Mouse (Mus musculus) MEL (cell line): Measurements from ENCODE around the gene Zbtb20. TPM values are rescaled to one million over a fixed set of nuclear protein-coding genes. Genes with fewer than 3 reads are reported as not detected.

Source experiments
- DNase-seq: peaks from one replicate; pipeline ENCODE4 v3.0.0; 2011; ENCODE audit warnings: low read depth, low spot score
- H3K27ac ChIP-seq: 2 replicates; pipeline ENCODE4 v1.5.1; 2012; ENCODE audit warnings: low read depth, mild to moderate bottlenecking, control low read depth, low read length, moderate library complexity; ENCODE audit not compliant: control insufficient read depth
- H3K27me3 ChIP-seq, 2 experiments: fragments of 150-350 bp in 1 of 2; sonication (generic) in 1 of 2; 2 replicates each; pipeline ENCODE4 v1.6.1; 2012; ENCODE audit warnings: low read length in 2 of 2, mild to moderate bottlenecking in 2 of 2, improper control_type of control experiment in 1 of 2, moderate library complexity in 1 of 2; ENCODE audit not compliant: insufficient read depth in 2 of 2, control insufficient read depth in 1 of 2
- H3K36me3 ChIP-seq, 2 experiments: 2 replicates each; pipeline ENCODE4 v1.6.1; 2012 to 2014; ENCODE audit warnings: low read length in 2 of 2, improper control_type of control experiment in 1 of 2, inconsistent platforms in 1 of 2, mild to moderate bottlenecking in 1 of 2; ENCODE audit not compliant: insufficient read depth in 2 of 2, control insufficient read depth in 1 of 2
- H3K4me1 ChIP-seq, 2 experiments: fragments of 150-350 bp in 1 of 2; sonication (generic) in 1 of 2; 2 replicates each; pipeline ENCODE4 v1.6.1; 2012; ENCODE audit warnings: low read length in 2 of 2, improper control_type of control experiment in 1 of 2, mild to moderate bottlenecking in 1 of 2; ENCODE audit not compliant: insufficient read depth in 2 of 2, control insufficient read depth in 1 of 2
- H3K4me3 ChIP-seq, 2 experiments: fragments of 150-350 bp in 1 of 2; sonication (generic) in 1 of 2; 2 replicates each; pipeline ENCODE4 v1.5.1; 2012; ENCODE audit warnings: low read depth in 2 of 2, low read length in 2 of 2, mild to moderate bottlenecking in 2 of 2, moderate library complexity in 2 of 2, control low read depth in 1 of 2, improper control_type of control experiment in 1 of 2; ENCODE audit not compliant: control insufficient read depth in 1 of 2, insufficient read depth in 1 of 2
- H3K79me2 ChIP-seq: 2 replicates; pipeline ENCODE4 v1.6.1; 2012; ENCODE audit warnings: mild to moderate bottlenecking, low read length, moderate library complexity; ENCODE audit not compliant: control insufficient read depth, poor library complexity, insufficient read depth
- H3K9ac ChIP-seq: 2 replicates; pipeline ENCODE4 v1.6.1; 2012; ENCODE audit warnings: low read depth, mild to moderate bottlenecking, control low read depth, low read length, moderate library complexity; ENCODE audit not compliant: control insufficient read depth, poor library complexity, severe bottlenecking
- H3K9me3 ChIP-seq: fragments of 150-350 bp; sonication (generic); replicated peaks from 2 replicates; pipeline ENCODE4 v1.6.1; 2012; ENCODE audit warnings: mild to moderate bottlenecking, low read length, improper control_type of control experiment, moderate library complexity; ENCODE audit not compliant: insufficient read depth
- BHLHE40 ChIP-seq: IDR thresholded peaks from 2 replicates; pipeline ENCODE4 v1.6.1; 2012; ENCODE audit warnings: low read depth, mild to moderate bottlenecking, inconsistent platforms, low read length, improper control_type of control experiment, borderline replicate concordance
- CHD1 ChIP-seq: IDR thresholded peaks from 2 replicates; pipeline ENCODE4 v1.6.1; 2012; ENCODE audit warnings: low read depth, mild to moderate bottlenecking, inconsistent platforms, low read length, improper control_type of control experiment
- CHD2 ChIP-seq: IDR thresholded peaks from 2 replicates; pipeline ENCODE4 v1.6.1; 2011; ENCODE audit warnings: low read length, improper control_type of control experiment
- E2F4 ChIP-seq: IDR thresholded peaks from 2 replicates; pipeline ENCODE4 v1.6.1; 2011; ENCODE audit warnings: low read depth, low read length, improper control_type of control experiment, borderline replicate concordance
- ELF1 ChIP-seq: IDR thresholded peaks from 2 replicates; pipeline ENCODE4 v1.6.1; 2014; ENCODE audit warnings: low read depth, mild to moderate bottlenecking, inconsistent platforms, low read length, improper control_type of control experiment, moderate library complexity
- EP300 ChIP-seq, 2 experiments: IDR thresholded peaks; 2 replicates each; pipeline ENCODE4 v1.6.1; 2011; ENCODE audit warnings: improper control_type of control experiment in 2 of 2, low read length in 2 of 2, low read depth in 1 of 2, mild to moderate bottlenecking in 1 of 2
- ETS1 ChIP-seq: IDR thresholded peaks from 2 replicates; pipeline ENCODE4 v1.6.1; 2012; ENCODE audit warnings: low read depth, mild to moderate bottlenecking, inconsistent platforms, low read length, improper control_type of control experiment, moderate library complexity
- GATA1 ChIP-seq: IDR thresholded peaks from 2 replicates; pipeline ENCODE4 v1.6.1; 2011; ENCODE audit warnings: low read depth, low read length, improper control_type of control experiment
- JUND ChIP-seq: IDR thresholded peaks from 2 replicates; pipeline ENCODE4 v1.6.1; 2011; ENCODE audit warnings: low read depth, mild to moderate bottlenecking, improper control_type of control experiment, low read length
- KAT2A ChIP-seq: conservative IDR thresholded peaks from 2 replicates; pipeline ENCODE4 v1.6.1; 2012; ENCODE audit warnings: low read depth, low read length, improper control_type of control experiment, inconsistent platforms
- MAX ChIP-seq: IDR thresholded peaks from 2 replicates; pipeline ENCODE4 v1.6.1; 2011; ENCODE audit warnings: low read length, improper control_type of control experiment
- MYC ChIP-seq: IDR thresholded peaks from 2 replicates; pipeline ENCODE4 v1.6.1; 2011; ENCODE audit warnings: low read depth, mild to moderate bottlenecking, low read length, improper control_type of control experiment, moderate library complexity
- NRF1 ChIP-seq: IDR thresholded peaks from 2 replicates; pipeline ENCODE4 v1.6.1; 2014; ENCODE audit warnings: low read depth, mild to moderate bottlenecking, inconsistent platforms, low read length, improper control_type of control experiment, moderate library complexity; ENCODE audit not compliant: poor library complexity, insufficient read depth, severe bottlenecking
- POLR2AphosphoS2 ChIP-seq: IDR thresholded peaks from 2 replicates; pipeline ENCODE4 v1.6.1; 2011; ENCODE audit warnings: low read length, improper control_type of control experiment
- TBP ChIP-seq: IDR thresholded peaks from 2 replicates; pipeline ENCODE4 v1.8.0; 2011; ENCODE audit warnings: low read depth, low read length, improper control_type of control experiment
- TCF12 ChIP-seq: IDR thresholded peaks from 2 replicates; pipeline ENCODE4 v1.6.1; 2014; ENCODE audit warnings: low read depth, mild to moderate bottlenecking, inconsistent platforms, low read length, improper control_type of control experiment, moderate library complexity
- USF1 ChIP-seq: IDR thresholded peaks from 2 replicates; pipeline ENCODE4 v1.6.1; 2014; ENCODE audit warnings: low read depth, mild to moderate bottlenecking, inconsistent platforms, low read length, improper control_type of control experiment, moderate library complexity
- ZKSCAN1 ChIP-seq: IDR thresholded peaks from 2 replicates; pipeline ENCODE4 v1.6.1; 2012; ENCODE audit warnings: low read depth, mild to moderate bottlenecking, inconsistent platforms, low read length, improper control_type of control experiment, moderate library complexity
- ZMIZ1 ChIP-seq: IDR thresholded peaks from 2 replicates; pipeline ENCODE4 v1.6.1; 2012; ENCODE audit warnings: low read depth, mild to moderate bottlenecking, inconsistent platforms, low read length, improper control_type of control experiment, moderate library complexity
- ZNF384 ChIP-seq: IDR thresholded peaks from 2 replicates; pipeline ENCODE4 v1.6.1; 2012; ENCODE audit warnings: low read depth, mild to moderate bottlenecking, inconsistent platforms, low read length, improper control_type of control experiment
- polyA plus RNA-seq, 2 experiments: library from polyadenylated mRNA; stranded (reverse) in 1 of 2; unstranded in 1 of 2; fragments of >175 nt in 1 of 2; fragments of >200 nt in 1 of 2; gene quantifications; 2 replicates each; pipeline versions ENCODE4 v1.2.1 to v1.2.4; 2012; ENCODE audit warnings: low replicate concordance in 2 of 2, low read depth in 1 of 2; ENCODE audit not compliant: insufficient read length in 2 of 2, insufficient read depth in 1 of 2, missing spikeins in 1 of 2
- total RNA-seq: library from RNA; depleted of rRNA; stranded (reverse); fragments of 300-350 nt; gene quantifications from 2 replicates; pipeline ENCODE4 v1.2.3, GENCODE M21; 2012

The Zbtb20 gene
- total and polyA plus RNA-seq, 3 experiments: 0.17 to 0.27 TPM; not detected in 1

DNA sequence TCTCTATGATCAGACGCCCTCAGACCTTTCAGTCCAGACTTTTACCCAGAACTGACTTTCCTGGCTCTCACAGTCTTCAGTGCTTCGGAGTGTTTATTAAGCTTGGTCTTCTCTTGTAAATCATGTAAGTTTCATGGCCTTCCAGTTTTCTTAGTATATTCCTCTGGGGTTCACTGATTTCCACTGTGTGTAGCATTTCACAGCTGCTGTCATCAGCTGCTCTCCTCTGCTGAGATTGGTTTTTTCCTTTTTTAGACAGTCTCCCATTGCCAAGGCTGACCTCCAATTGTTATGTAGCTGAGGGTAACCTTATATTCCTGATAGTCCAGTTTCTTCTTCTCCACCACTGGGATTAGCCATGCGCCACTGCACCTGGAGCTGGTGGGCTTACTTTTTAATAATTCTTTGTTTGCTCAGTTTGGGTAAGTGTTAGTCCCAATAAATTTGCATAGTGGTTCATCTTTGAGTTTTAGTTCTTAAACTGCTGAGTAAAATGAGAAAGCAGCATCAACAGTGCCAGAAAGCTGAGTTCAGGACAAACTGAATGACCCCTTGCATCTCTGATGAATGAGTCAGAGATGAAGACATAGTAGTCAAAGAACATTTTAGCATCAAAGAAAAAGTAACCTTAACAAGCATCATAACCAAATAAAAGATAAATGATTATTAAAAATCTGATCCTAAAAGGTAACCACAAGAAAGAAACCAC lies 380.7 kb downstream of the Zbtb20 start:
- Histone ChIP-seq H3K27ac (no peak overlapping the region), H3K9ac (no peak overlapping the region), H3K27me3 (peaks cover 0 to 2% of the 10 kb centered on the region in 2 experiments; a peak in 2 of 4 replicates), H3K79me2 (no peaks in the 10 kb centered on the region), H3K9me3 (no peaks in the 10 kb centered on the region), H3K4me3 (no peak overlapping the region)
- TF ChIP-seq BHLHE40: no peak
- TF ChIP-seq MYC: no peak
- TF ChIP-seq TCF12: no peak
- no peak for TF ChIP-seq EP300 (IDR thresholded peaks at IDR 0.05; ENCODE audit: low read depth in 1 of 2, low read length in 2 of 2)
- TF ChIP-seq E2F4: no peak
- no peak for TF ChIP-seq ZKSCAN1
- TF ChIP-seq ELF1: no peak
- TF ChIP-seq JUND: no peak
- TF ChIP-seq, all 39 proteins: peak for 0
- no peaks in the 10 kb centered on the region for H3K36me3 ChIP-seq
- DNase-seq: no peak
- H3K4me1 ChIP-seq: no peaks in the 10 kb centered on the region

DNA sequence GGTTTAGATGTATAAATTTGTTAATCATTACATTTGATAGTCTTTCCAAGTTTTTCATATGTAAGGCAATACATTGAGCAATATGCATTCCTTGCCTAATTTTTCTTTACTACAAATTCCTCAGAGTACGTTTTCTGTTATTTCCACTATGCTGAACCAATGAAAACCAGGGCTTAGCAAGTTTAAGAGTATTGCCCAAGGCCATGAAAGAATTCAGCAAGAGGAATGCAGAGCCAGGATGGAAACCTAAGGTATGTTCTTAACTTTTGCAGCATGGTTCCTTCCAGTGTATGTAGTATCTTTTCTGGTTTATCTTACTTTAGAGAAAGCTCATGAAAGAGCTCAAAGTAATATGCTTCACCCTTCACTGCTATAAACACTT lies 381.2 kb downstream of the Zbtb20 start:
- H3K4me1 ChIP-seq: no peaks in the 10 kb centered on the region
- H3K9me3 ChIP-seq: no peaks in the 10 kb centered on the region

DNA sequence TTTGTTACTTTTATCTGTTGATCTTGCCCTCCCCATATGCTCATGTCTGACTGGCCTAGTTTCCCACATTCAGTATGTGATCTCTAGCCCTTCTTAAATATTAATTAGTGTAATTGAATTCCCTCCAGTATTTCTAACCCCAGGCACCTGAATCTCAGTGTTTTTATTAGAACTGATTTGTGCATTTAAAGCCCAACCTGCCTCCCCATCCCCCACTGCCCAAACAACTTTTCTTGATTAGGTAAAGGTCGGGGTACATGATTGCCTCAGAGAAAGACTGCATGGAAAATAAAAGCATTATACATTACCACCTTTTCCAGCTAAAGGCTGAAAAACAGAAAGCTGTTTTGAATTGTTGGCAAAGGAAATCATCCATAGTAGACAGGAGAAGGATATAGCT lies 383.8 kb downstream of the Zbtb20 start:
- no peak for TF ChIP-seq MAX
- no peak for TF ChIP-seq POLR2AphosphoS2
- TF ChIP-seq KAT2A: no peak
- no peak for TF ChIP-seq ETS1
- no peak for TF ChIP-seq ZNF384
- TF ChIP-seq ZMIZ1: no peak
- TF ChIP-seq TCF12: no peak
- no peak for TF ChIP-seq CHD2
- TF ChIP-seq TBP: no peak
- no peak for TF ChIP-seq GATA1
- no peak for TF ChIP-seq USF1
- no peak for TF ChIP-seq NRF1
- no peaks in the 10 kb centered on the region for H3K9me3 ChIP-seq
- H3K79me2 ChIP-seq: no peaks in the 10 kb centered on the region
- no peak for DNase-seq
- H3K9ac ChIP-seq: no peak overlapping the region
- H3K4me1 ChIP-seq: no peaks in the 10 kb centered on the region
- no peak overlapping the region for H3K27ac ChIP-seq
- no peak overlapping the region for H3K4me3 ChIP-seq
- peaks cover 0 to 2% of the 10 kb centered on the region in 2 experiments; a peak in 2 of 4 replicates for H3K27me3 ChIP-seq
- no peaks in the 10 kb centered on the region for H3K36me3 ChIP-seq

More for the DNA sequence above, 381.2 kb downstream of the Zbtb20 start:
- TF ChIP-seq CHD1: no peak
- TF ChIP-seq, all 39 proteins: peak for 0
- Histone ChIP-seq H3K9ac (no peak overlapping the region), H3K27ac (no peak overlapping the region), H3K4me3 (no peak overlapping the region), H3K36me3 (no peaks in the 10 kb centered on the region), H3K27me3 (peaks cover 0 to 2% of the 10 kb centered on the region in 2 experiments; a peak in 2 of 4 replicates), H3K79me2 (no peaks in the 10 kb centered on the region)
- DNase-seq: no peak
